Mouse (Mus musculus): Measurements from ENCODE around the gene Eml2. TPM values are rescaled to one million over a fixed set of nuclear protein-coding genes. Genes with fewer than 3 reads are reported as not detected.

Eml2 gene
- polyA plus RNA-seq, 1 experiment from 2014 or later: 10.9 TPM

- no peak overlapping the region for H3K27ac ChIP-seq (ENCODE audit: low read length)
- H3K27me3 ChIP-seq (ENCODE audit: control insufficient read depth, insufficient read depth, low read length): peaks cover 50% of the 10 kb centered on the region
- peaks cover 19% of the 10 kb centered on the region for H3K4me1 ChIP-seq (ENCODE audit: control insufficient read depth, insufficient read depth, low read length)
- H3K9me3 ChIP-seq (replicated peaks; ENCODE audit: control insufficient read depth, low read length): no peaks in the 10 kb centered on the region; the same call in 1 of the 2 replicates
- no peak for ATAC-seq (ENCODE audit: insufficient read depth, low FRiP score)
- 32% methylated on average over 6 of the region's 6 CpGs for WGBS
- peak overlapping the region; percentile 43; the same call in 1 of the 2 replicates for H3K4me2 ChIP-seq (ENCODE audit: low read depth, low read length)
- H3K4me3 ChIP-seq (replicated peaks; ENCODE audit: low read length): no peak overlapping the region
- no peak overlapping the region for H3K9ac ChIP-seq (ENCODE audit: low read length)
- no peaks in the 10 kb centered on the region for H3K36me3 ChIP-seq (ENCODE audit: control insufficient read depth, insufficient read depth, low read length)
Observed at GRCm38 (mm10) chr7:19179936-19180335, 3.7 kb downstream of the Eml2 start.

- Histone ChIP-seq H3K4me1 (ENCODE audit: control insufficient read depth, insufficient read depth, low read length) (peaks cover 18% of the 10 kb centered on the region), H3K9me3 (replicated peaks; ENCODE audit: control insufficient read depth, low read length) (no peaks in the 10 kb centered on the region; the same call in 1 of the 2 replicates), H3K9ac (ENCODE audit: low read length) (peak overlapping the region; percentile 72), H3K27me3 (ENCODE audit: control insufficient read depth, insufficient read depth, low read length) (peaks cover 44% of the 10 kb centered on the region), H3K27ac (ENCODE audit: low read length) (no peak overlapping the region; the same call in 1 of the 2 replicates), H3K4me3 (replicated peaks; ENCODE audit: low read length) (peak overlapping the region; percentile 54), H3K4me2 (ENCODE audit: low read depth, low read length) (peak overlapping the region; percentile 77), H3K36me3 (ENCODE audit: control insufficient read depth, insufficient read depth, low read length) (no peaks in the 10 kb centered on the region)
- ATAC-seq (ENCODE audit: insufficient read depth, low FRiP score): peak; percentile 48; the same call in 1 of the 2 replicates
- WGBS: 0% methylated on average over 26 of the region's 27 CpGs
Observed at GRCm38 (mm10) chr7:19180862-19181429, 4.7 kb downstream of the Eml2 start.

- peaks cover 15% of the 10 kb centered on the region for H3K4me1 ChIP-seq (ENCODE audit: control insufficient read depth, insufficient read depth, low read length)
- no peak overlapping the region for H3K27ac ChIP-seq (ENCODE audit: low read length)
- ATAC-seq (ENCODE audit: insufficient read depth, low FRiP score): no peak
- no peaks in the 10 kb centered on the region for H3K36me3 ChIP-seq (ENCODE audit: control insufficient read depth, insufficient read depth, low read length)
- H3K9me3 ChIP-seq (replicated peaks; ENCODE audit: control insufficient read depth, low read length): no peaks in the 10 kb centered on the region
- 87% methylated on average over 2 of the region's 2 CpGs for WGBS
- no peak overlapping the region for H3K4me2 ChIP-seq (ENCODE audit: low read depth, low read length)
- peaks cover 12% of the 10 kb centered on the region for H3K27me3 ChIP-seq (ENCODE audit: control insufficient read depth, insufficient read depth, low read length)
- no peak overlapping the region for H3K4me3 ChIP-seq (replicated peaks; ENCODE audit: low read length)
- H3K9ac ChIP-seq (ENCODE audit: low read length): no peak overlapping the region
Observed at GRCm38 (mm10) chr7:19184250-19184649, 8.0 kb downstream of the Eml2 start.

GRCm38 (mm10) chr7:19184758-19185157 is 8.5 kb downstream of the Eml2 start:
- Histone ChIP-seq H3K27ac (ENCODE audit: low read length) (no peak overlapping the region), H3K4me3 (replicated peaks; ENCODE audit: low read length) (no peak overlapping the region), H3K27me3 (ENCODE audit: control insufficient read depth, insufficient read depth, low read length) (peaks cover 7% of the 10 kb centered on the region; the same call in 1 of the 2 replicates), H3K4me2 (ENCODE audit: low read depth, low read length) (no peak overlapping the region), H3K4me1 (ENCODE audit: control insufficient read depth, insufficient read depth, low read length) (peaks cover 10% of the 10 kb centered on the region), H3K9ac (ENCODE audit: low read length) (no peak overlapping the region), H3K9me3 (replicated peaks; ENCODE audit: control insufficient read depth, low read length) (no peaks in the 10 kb centered on the region), H3K36me3 (ENCODE audit: control insufficient read depth, insufficient read depth, low read length) (no peaks in the 10 kb centered on the region)
- no peak for ATAC-seq (ENCODE audit: insufficient read depth, low FRiP score)
- 73% methylated on average over 6 of the region's 6 CpGs for WGBS

- H3K9ac ChIP-seq (ENCODE audit: low read length): no peak overlapping the region
- H3K4me1 ChIP-seq (ENCODE audit: control insufficient read depth, insufficient read depth, low read length): no peaks in the 10 kb centered on the region
- 0 out of 2 replicates have a peak, but pooled peaks cover 3% of the 10 kb centered on the region for H3K9me3 ChIP-seq (replicated peaks; ENCODE audit: control insufficient read depth, low read length)
- peaks cover 12% of the 10 kb centered on the region for H3K36me3 ChIP-seq (ENCODE audit: control insufficient read depth, insufficient read depth, low read length)
- no peaks in the 10 kb centered on the region for H3K27me3 ChIP-seq (ENCODE audit: control insufficient read depth, insufficient read depth, low read length)
- H3K27ac ChIP-seq (ENCODE audit: low read length): no peak overlapping the region
- H3K4me3 ChIP-seq (replicated peaks; ENCODE audit: low read length): no peak overlapping the region
- 97% methylated on average over 4 of the region's 4 CpGs for WGBS
- ATAC-seq (ENCODE audit: insufficient read depth, low FRiP score): no peak
- H3K4me2 ChIP-seq (ENCODE audit: low read depth, low read length): no peak overlapping the region
Observed at GRCm38 (mm10) chr7:19194676-19195075, 18.5 kb downstream of the Eml2 start.

- no peaks in the 10 kb centered on the region for H3K27me3 ChIP-seq (ENCODE audit: control insufficient read depth, insufficient read depth, low read length)
- H3K4me2 ChIP-seq (ENCODE audit: low read depth, low read length): no peak overlapping the region
- WGBS: 56% methylated on average over 6 of the region's 6 CpGs
- H3K36me3 ChIP-seq (ENCODE audit: control insufficient read depth, insufficient read depth, low read length): peaks cover 12% of the 10 kb centered on the region
- H3K4me1 ChIP-seq (ENCODE audit: control insufficient read depth, insufficient read depth, low read length): no peaks in the 10 kb centered on the region
- H3K4me3 ChIP-seq (replicated peaks; ENCODE audit: low read length): no peak overlapping the region
- H3K9me3 ChIP-seq (replicated peaks; ENCODE audit: control insufficient read depth, low read length): 0 out of 2 replicates have a peak, but pooled peaks cover 3% of the 10 kb centered on the region
- no peak overlapping the region for H3K27ac ChIP-seq (ENCODE audit: low read length)
- ATAC-seq (ENCODE audit: insufficient read depth, low FRiP score): no peak
- no peak overlapping the region for H3K9ac ChIP-seq (ENCODE audit: low read length)
Observed at GRCm38 (mm10) chr7:19196676-19197075, 20.5 kb downstream of the Eml2 start.

- 0 out of 2 replicates have a peak, but pooled peaks cover 3% of the 10 kb centered on the region for H3K9me3 ChIP-seq (replicated peaks; ENCODE audit: control insufficient read depth, low read length)
- H3K9ac ChIP-seq (ENCODE audit: low read length): no peak overlapping the region
- no peak overlapping the region for H3K27ac ChIP-seq (ENCODE audit: low read length)
- no peak for ATAC-seq (ENCODE audit: insufficient read depth, low FRiP score)
- 41% methylated on average over 2 of the region's 2 CpGs for WGBS
- no peak overlapping the region for H3K4me3 ChIP-seq (replicated peaks; ENCODE audit: low read length)
- no peak overlapping the region for H3K4me2 ChIP-seq (ENCODE audit: low read depth, low read length)
- no peaks in the 10 kb centered on the region for H3K4me1 ChIP-seq (ENCODE audit: control insufficient read depth, insufficient read depth, low read length)
- peaks cover 12% of the 10 kb centered on the region for H3K36me3 ChIP-seq (ENCODE audit: control insufficient read depth, insufficient read depth, low read length)
- no peaks in the 10 kb centered on the region for H3K27me3 ChIP-seq (ENCODE audit: control insufficient read depth, insufficient read depth, low read length)
Observed at GRCm38 (mm10) chr7:19197985-19198384, 21.8 kb downstream of the Eml2 start.

- H3K36me3 ChIP-seq (ENCODE audit: control insufficient read depth, insufficient read depth, low read length): no peaks in the 10 kb centered on the region
- no peak overlapping the region for H3K4me2 ChIP-seq (ENCODE audit: low read depth, low read length)
- ATAC-seq (ENCODE audit: insufficient read depth, low FRiP score): 0 out of 2 replicates have a peak, but pooled peaks have one; percentile 4
- no peak overlapping the region for H3K4me3 ChIP-seq (replicated peaks; ENCODE audit: low read length)
- no peaks in the 10 kb centered on the region for H3K4me1 ChIP-seq (ENCODE audit: control insufficient read depth, insufficient read depth, low read length)
- no peak overlapping the region for H3K9ac ChIP-seq (ENCODE audit: low read length)
- no peaks in the 10 kb centered on the region for H3K9me3 ChIP-seq (replicated peaks; ENCODE audit: control insufficient read depth, low read length)
- H3K27me3 ChIP-seq (ENCODE audit: control insufficient read depth, insufficient read depth, low read length): no peaks in the 10 kb centered on the region
- 71% methylated on average over 15 of the region's 15 CpGs for WGBS
- no peak overlapping the region for H3K27ac ChIP-seq (ENCODE audit: low read length)
Observed at GRCm38 (mm10) chr7:19201660-19202059, 25.4 kb downstream of the Eml2 start.

GRCm38 (mm10) chr7:19202065-19202850 is 26.0 kb downstream of the Eml2 start:
- peak; percentile 52 for ATAC-seq (ENCODE audit: insufficient read depth, low FRiP score)
- Histone ChIP-seq H3K9me3 (replicated peaks; ENCODE audit: control insufficient read depth, low read length) (no peaks in the 10 kb centered on the region), H3K4me2 (ENCODE audit: low read depth, low read length) (no peak overlapping the region), H3K27ac (ENCODE audit: low read length) (no peak overlapping the region), H3K9ac (ENCODE audit: low read length) (no peak overlapping the region), H3K4me3 (replicated peaks; ENCODE audit: low read length) (no peak overlapping the region), H3K4me1 (ENCODE audit: control insufficient read depth, insufficient read depth, low read length) (no peaks in the 10 kb centered on the region), H3K36me3 (ENCODE audit: control insufficient read depth, insufficient read depth, low read length) (no peaks in the 10 kb centered on the region), H3K27me3 (ENCODE audit: control insufficient read depth, insufficient read depth, low read length) (no peaks in the 10 kb centered on the region)
- WGBS: 58% methylated on average over 15 of the region's 15 CpGs

Data from stomach, embryonic 16.5 days (tissue).